Mouse (Mus musculus): Measurements from ENCODE around the gene Lmx1b. TPM values are rescaled to one million over a fixed set of nuclear protein-coding genes. Genes with fewer than 3 reads are reported as not detected.

The Lmx1b gene
- total and polyA plus RNA-seq, 2 experiments from 2014 or later, result 2.1 to 17.3 TPM

DNA sequence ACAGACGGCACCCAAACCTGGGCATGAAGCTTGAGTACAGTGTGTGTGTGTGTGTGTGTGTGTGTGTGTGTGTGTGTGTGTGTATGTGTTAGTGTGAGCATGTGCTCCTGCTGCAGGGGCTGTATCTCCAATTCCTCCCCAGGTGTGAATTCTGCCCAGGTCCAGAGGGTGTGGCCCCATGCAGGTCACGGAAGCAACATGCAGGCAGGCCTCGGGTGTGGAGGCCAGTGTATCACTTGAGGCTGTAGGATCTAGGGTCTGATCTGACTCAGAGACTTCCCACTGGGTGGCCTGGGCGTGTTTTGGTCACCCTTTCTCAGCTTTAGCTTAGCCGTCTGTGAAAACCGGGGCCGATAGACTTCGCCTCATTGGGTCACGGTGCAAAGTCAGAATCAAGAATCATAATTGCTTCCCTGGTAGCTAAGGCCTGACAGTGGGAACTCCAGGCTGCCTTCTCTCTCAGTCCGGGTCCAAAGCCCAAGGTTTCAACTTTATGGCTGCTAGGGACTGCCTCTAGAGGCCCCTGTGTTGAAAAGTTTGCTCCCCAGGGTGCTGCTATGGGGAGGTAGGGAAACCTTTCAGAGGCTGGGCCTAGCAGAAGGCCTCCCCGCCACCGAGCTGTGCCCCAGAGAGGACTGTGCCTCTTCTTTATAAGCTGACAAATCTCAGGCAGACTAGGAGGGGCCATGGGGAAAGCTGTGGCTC, 38.8 kb upstream of the Lmx1b start:
- H3K27ac ChIP-seq, result no peak overlapping the region
- H3K4me2 ChIP-seq (ENCODE audit: low read depth, low read length), result no peak overlapping the region
- H3K9me3 ChIP-seq (ENCODE audit: low read length), result no peaks in the 10 kb centered on the region
- H3K36me3 ChIP-seq (ENCODE audit: insufficient read depth, low read length), result no peaks in the 10 kb centered on the region
- H3K9ac ChIP-seq (replicated peaks; ENCODE audit: low read length), result no peak overlapping the region
- no peaks in the 10 kb centered on the region for H3K27me3 ChIP-seq (ENCODE audit: insufficient read depth, low read length)
- H3K4me1 ChIP-seq (ENCODE audit: insufficient read depth, low read length), result no peaks in the 10 kb centered on the region
- WGBS, result 72% methylated on average over 12 of the region's 12 CpGs
- no peak overlapping the region for H3K4me3 ChIP-seq (ENCODE audit: low read length)
- no peak for ATAC-seq
- TF ChIP-seq CTCF (IDR thresholded peaks at IDR 0.05; ENCODE audit: low read depth), result no peak
- no peak for DNase-seq (ENCODE audit: low spot score)

DNA sequence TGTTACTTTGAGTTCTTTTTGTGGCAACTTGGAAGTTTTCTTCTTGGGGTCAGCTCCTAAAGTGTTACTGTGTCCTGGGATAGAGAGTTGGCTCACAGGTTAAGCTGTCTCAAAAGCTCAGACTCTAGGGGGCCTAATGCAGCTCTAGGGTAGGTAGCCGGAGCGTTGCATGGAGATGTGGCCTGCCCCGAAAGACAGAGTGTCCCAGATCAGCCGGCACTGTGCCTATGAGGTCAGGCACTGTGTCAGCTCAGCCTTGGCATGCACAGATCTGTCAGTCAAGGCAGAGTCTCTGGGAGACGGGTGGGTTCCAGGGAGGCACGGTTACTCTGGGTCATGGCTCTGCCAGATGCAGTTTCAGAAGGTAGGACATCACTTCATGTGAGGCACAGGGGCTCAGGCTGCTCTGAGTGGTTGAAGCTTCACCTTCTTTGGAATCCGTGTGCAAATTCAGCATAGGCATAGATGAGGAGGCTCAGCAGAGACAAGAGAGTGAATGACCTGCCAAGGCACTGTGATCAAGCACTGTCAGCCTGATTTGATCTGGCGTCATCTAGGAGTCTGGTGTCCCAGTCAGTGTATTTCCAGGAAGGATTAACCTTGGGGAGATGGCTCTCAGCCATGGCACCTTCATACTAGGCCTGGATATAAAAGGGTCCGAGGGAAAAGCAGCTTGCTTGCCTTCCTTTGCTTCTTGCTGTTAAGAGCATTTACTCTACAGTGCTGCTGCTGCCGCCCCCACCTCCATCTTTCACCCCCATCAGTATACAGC, 32.6 kb upstream of the Lmx1b start:
- no peak for ATAC-seq
- DNase-seq (ENCODE audit: low spot score), result no peak
- no peaks in the 10 kb centered on the region for H3K27me3 ChIP-seq (ENCODE audit: insufficient read depth, low read length)
- no peaks in the 10 kb centered on the region for H3K36me3 ChIP-seq (ENCODE audit: insufficient read depth, low read length)
- 61% methylated on average over 10 of the region's 10 CpGs for WGBS
- no peak for TF ChIP-seq CTCF (IDR thresholded peaks at IDR 0.05; ENCODE audit: low read depth)
- H3K4me1 ChIP-seq (ENCODE audit: insufficient read depth, low read length), result no peaks in the 10 kb centered on the region
- no peak overlapping the region for H3K4me2 ChIP-seq (ENCODE audit: low read depth, low read length)
- no peaks in the 10 kb centered on the region for H3K9me3 ChIP-seq (ENCODE audit: low read length)
- no peak overlapping the region for H3K9ac ChIP-seq (replicated peaks; ENCODE audit: low read length)
- no peak overlapping the region for H3K27ac ChIP-seq
- H3K4me3 ChIP-seq (ENCODE audit: low read length), result no peak overlapping the region

DNA sequence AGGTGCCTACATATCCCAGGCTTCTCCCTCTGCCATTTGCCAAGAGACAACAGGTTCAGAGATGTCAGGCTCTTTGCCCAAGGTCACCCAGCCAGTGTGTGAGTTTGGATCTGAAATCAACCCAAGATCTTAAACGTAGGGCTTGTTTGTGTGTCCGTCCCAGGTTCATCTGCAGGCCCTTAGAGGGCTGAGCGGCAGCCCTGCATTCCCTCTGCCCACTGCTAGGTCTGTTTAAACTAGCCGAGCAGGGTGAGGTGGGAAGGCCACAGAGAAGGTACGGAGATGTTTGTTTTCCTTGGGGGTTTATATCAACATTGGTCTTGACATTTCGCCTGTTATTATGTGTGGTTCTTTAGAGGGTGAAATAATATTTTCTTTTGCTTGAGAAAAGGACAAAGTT, 28.4 kb upstream of the Lmx1b start:
- no peak overlapping the region for H3K4me3 ChIP-seq (ENCODE audit: low read length)
- no peaks in the 10 kb centered on the region for H3K9me3 ChIP-seq (ENCODE audit: low read length)
- 86% methylated on average over 6 of the region's 6 CpGs for WGBS

DNA sequence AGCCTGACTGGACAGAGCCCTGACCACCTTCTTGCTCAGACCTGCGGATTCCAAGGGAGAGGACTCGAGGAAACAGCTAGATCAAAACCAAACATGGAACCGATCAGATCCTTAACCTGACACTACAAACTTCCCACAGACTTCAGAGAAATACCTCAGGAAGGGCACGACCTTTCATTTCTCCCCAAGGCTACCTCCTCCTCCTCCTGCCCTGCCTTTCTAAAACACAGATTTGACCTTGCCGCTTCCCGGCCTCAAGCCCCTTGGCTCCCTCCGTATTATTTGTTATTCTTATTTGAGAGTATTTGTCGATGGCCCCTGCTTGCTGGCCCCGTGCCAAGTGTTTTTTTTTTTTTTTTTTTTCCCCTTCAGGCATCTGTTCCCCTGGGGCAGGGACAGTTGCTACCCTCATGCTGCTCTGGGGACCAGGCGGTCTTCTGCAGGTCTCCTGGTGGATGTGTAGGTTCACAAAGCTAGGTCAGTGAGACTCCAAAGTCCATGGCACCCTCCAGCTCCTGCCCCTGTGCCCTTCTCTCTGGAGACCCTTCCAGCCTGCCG, 26.2 kb upstream of the Lmx1b start:
- WGBS, result 42% methylated on average over 11 of the region's 11 CpGs
- H3K27ac ChIP-seq, result no peak overlapping the region
- H3K9me3 ChIP-seq (ENCODE audit: low read length), result no peaks in the 10 kb centered on the region
- no peak for TF ChIP-seq CTCF (IDR thresholded peaks at IDR 0.05; ENCODE audit: low read depth)
- H3K4me1 ChIP-seq (ENCODE audit: insufficient read depth, low read length), result peaks cover 6% of the 10 kb centered on the region; the same call in 1 of the 2 replicates
- ATAC-seq (no peak), DNase-seq (ENCODE audit: low spot score) (no peak)
- H3K27me3 ChIP-seq (ENCODE audit: insufficient read depth, low read length), result no peaks in the 10 kb centered on the region
- no peak overlapping the region for H3K4me3 ChIP-seq (ENCODE audit: low read length)
- no peak overlapping the region for H3K4me2 ChIP-seq (ENCODE audit: low read depth, low read length)
- no peak overlapping the region for H3K9ac ChIP-seq (replicated peaks; ENCODE audit: low read length)
- H3K36me3 ChIP-seq (ENCODE audit: insufficient read depth, low read length), result no peaks in the 10 kb centered on the region

More for the DNA sequence above, 28.4 kb upstream of the Lmx1b start:
- H3K27me3 ChIP-seq (ENCODE audit: insufficient read depth, low read length), result no peaks in the 10 kb centered on the region
- no peak overlapping the region for H3K4me2 ChIP-seq (ENCODE audit: low read depth, low read length)
- DNase-seq (ENCODE audit: low spot score) (no peak), ATAC-seq (no peak)
- no peaks in the 10 kb centered on the region for H3K36me3 ChIP-seq (ENCODE audit: insufficient read depth, low read length)
- TF ChIP-seq CTCF (IDR thresholded peaks at IDR 0.05; ENCODE audit: low read depth), result no peak
- no peak overlapping the region for H3K27ac ChIP-seq
- H3K9ac ChIP-seq (replicated peaks; ENCODE audit: low read length), result no peak overlapping the region
- peaks cover 6% of the 10 kb centered on the region; the same call in 1 of the 2 replicates for H3K4me1 ChIP-seq (ENCODE audit: insufficient read depth, low read length)

DNA sequence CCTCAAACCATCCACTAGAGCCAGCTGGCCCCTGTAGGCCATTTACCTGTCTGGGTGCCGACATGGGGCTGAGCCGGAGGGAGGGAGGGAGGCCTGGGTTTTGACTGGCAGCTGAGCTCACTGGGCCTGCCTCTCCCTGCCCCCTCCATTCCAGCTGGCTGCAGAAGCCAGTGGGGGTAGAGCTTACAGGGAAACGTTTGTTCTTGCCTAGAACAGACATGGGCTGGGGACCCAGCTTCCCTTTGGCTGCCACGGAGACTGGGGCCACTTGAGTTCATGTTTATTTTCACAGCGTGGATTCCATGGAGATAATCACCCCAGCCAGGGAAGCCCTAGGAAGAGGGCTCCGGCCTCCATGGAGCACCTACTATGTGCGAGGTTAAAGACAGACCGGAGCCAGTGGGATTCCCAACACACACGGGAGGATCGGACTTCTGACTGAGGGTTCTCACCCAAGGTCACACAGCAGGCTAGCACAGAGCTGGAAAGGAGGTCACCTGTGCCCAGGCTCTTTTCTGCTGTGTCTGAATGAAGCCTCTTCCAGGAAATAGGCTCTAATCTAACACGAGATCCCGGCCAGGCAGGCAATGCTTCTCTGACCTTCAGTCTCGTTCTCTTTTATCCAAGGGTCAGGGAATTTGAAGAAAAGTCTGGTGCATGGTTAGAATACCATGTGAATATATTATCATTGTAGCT, 25.2 kb upstream of the Lmx1b start:
- Histone ChIP-seq H3K4me1 (ENCODE audit: insufficient read depth, low read length) (peaks cover 6% of the 10 kb centered on the region; the same call in 1 of the 2 replicates), H3K4me3 (ENCODE audit: low read length) (no peak overlapping the region), H3K27ac (peak overlapping the region; percentile 15; the same call in 1 of the 2 replicates), H3K36me3 (ENCODE audit: insufficient read depth, low read length) (no peaks in the 10 kb centered on the region), H3K9ac (replicated peaks; ENCODE audit: low read length) (no peak overlapping the region), H3K27me3 (ENCODE audit: insufficient read depth, low read length) (no peaks in the 10 kb centered on the region), H3K4me2 (ENCODE audit: low read depth, low read length) (no peak overlapping the region), H3K9me3 (ENCODE audit: low read length) (no peaks in the 10 kb centered on the region)
- peak; percentile 46 for DNase-seq (ENCODE audit: low spot score)
- WGBS, result 28% methylated on average over 13 of the region's 13 CpGs
- ATAC-seq, result peak; percentile 79
- no peak for TF ChIP-seq CTCF (IDR thresholded peaks at IDR 0.05; ENCODE audit: low read depth)

DNA sequence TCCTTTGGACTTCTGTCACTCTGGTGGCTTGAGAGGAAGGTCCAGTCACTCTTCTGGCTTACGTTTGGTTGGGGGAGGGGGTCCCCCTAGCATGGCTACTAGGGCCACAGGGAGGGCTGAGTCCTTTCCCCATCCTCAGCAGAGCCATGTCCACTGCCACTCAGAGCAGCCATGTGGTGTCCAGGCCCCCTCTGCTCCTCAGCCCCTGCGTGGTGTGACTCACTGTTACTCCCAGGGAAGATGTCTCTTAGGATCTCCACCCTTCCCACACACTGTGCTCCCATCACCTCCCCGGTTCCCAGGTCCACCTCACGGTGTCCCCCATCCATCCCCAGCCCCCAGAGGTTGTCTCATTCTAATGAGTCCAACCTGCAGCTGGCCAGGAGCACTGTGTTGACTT, 24.4 kb upstream of the Lmx1b start:
- no peak overlapping the region for H3K9ac ChIP-seq (replicated peaks; ENCODE audit: low read length)
- H3K9me3 ChIP-seq (ENCODE audit: low read length), result no peaks in the 10 kb centered on the region
- H3K27me3 ChIP-seq (ENCODE audit: insufficient read depth, low read length), result no peaks in the 10 kb centered on the region
- no peak overlapping the region for H3K4me2 ChIP-seq (ENCODE audit: low read depth, low read length)
- peaks cover 6% of the 10 kb centered on the region; the same call in 1 of the 2 replicates for H3K4me1 ChIP-seq (ENCODE audit: insufficient read depth, low read length)
- WGBS, result 83% methylated on average over 4 of the region's 4 CpGs
- ATAC-seq, result peak; percentile 44; the same call in 1 of the 2 replicates
- no peak for DNase-seq (ENCODE audit: low spot score)
- no peak overlapping the region for H3K4me3 ChIP-seq (ENCODE audit: low read length)
- no peaks in the 10 kb centered on the region for H3K36me3 ChIP-seq (ENCODE audit: insufficient read depth, low read length)
- H3K27ac ChIP-seq, result no peak overlapping the region
- no peak for TF ChIP-seq CTCF (IDR thresholded peaks at IDR 0.05; ENCODE audit: low read depth)
